Mouse (Mus musculus): Measurements from ENCODE around the gene Nme6. TPM values are rescaled to one million over a fixed set of nuclear protein-coding genes. Genes with fewer than 3 reads are reported as not detected.
"Not testable (repeated sequence)": the region's sequence is repeated elsewhere in the genome, so short reads cannot be mapped to it uniquely, and the experiment has no call there.

Gene Nme6
- 10 to 100 TPM; 19.3 to 21.1 TPM for total RNA-seq (2021)
- long read RNA-seq, experiment 1, transcript Nme6-211 (7 exons, 719 nt): major isoform, 8 of 29 reads
- long read RNA-seq, experiment 1, transcript Nme6-201 (7 exons, 1,074 nt): minor isoform, 7 of 29 reads
- long read RNA-seq, experiment 1, partial matches to known transcripts: 2 of 29 reads
- long read RNA-seq, experiment 1, other reads (novel, unspliced or antisense): 10 of 29 reads
- long read RNA-seq, experiment 2, partial matches to known transcripts: 0 of 8 reads
- long read RNA-seq, experiment 2, other reads (novel, unspliced or antisense): 3 of 8 reads

DNA sequence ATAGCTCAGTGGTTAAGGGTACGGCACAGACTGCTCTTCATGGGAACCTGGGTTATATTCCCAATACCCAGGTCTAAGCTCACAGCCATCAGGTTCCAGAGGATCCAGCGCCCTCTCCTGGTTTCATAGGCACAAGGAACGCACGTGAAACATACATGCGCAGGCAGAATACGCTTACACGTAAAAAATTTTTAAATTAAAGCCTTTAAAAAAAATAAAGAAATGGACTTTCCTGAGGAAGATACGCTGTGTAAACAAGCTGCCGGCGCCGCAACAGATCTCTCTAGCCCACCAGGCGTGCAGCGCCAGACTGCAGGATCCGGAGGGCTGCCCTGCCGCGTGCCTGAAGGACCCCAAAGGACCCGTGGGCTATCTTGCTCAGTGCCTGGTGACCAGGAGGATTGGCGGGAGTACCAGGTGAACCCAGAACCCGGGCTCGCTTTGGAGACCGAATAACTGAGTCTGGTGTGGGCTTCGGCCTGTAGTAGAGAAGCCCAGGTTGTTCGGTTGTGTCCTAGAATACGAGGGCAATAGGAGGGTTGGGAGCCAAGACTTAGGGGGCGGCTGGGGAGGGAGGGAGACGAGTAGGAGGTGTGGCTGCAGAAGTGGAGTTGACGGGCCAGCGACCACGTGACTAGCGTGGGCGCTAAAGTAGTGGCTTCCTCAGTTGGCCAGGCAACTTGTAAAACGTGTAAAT lies at the start of gene Nme6:
Nme6 (plus strand) TSS at position 359 of the 697 bp plus-strand sequence.
- peak; percentile 87 to 92 for DNase-seq

DNA sequence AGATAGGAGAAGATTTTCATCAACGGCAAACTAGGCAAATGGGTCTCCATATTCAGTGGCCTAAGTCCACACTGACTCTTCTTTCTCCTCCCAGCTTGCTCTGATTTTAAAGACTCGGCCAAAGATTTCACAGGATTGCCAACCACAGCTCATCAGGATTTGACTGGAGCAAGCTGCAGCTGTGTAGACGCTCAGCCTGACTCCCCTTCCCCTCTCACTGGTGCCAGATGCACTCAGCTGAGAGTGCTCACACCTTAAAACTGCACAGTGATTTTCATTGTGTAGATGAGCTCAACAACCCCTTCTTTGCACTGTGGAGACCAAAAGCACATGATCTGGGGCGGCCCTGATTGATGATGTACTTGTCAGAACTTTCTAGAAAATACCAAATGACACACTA lies 42.0 kb upstream of the Nme6 start, which contains the start of gene Fbxw27:
Fbxw27 (minus strand) TSS at position 101 of the 400 bp plus-strand sequence.
- not testable (repeated sequence) for DNase-seq

DNA sequence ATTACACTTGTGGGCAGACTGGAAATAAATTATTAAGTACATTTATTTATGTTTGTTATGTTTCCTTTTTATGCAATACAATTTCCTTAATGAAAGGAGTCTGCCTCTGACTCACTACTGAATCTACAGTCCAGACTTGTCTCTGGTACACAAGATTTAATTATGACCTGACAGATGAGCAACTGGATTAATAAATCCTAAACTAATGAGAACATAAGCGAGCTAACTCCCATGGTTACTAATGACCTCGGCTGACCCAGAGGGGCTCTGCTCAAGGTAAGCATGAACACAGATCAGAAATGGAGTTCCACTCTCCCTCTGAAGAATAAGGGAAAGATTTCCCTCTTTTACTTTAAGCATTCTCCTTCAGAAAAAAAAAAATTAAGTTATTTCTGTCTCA lies 37.3 kb upstream of the Nme6 start:
- peak in 1 of 2 experiments; percentile 5 for DNase-seq

DNA sequence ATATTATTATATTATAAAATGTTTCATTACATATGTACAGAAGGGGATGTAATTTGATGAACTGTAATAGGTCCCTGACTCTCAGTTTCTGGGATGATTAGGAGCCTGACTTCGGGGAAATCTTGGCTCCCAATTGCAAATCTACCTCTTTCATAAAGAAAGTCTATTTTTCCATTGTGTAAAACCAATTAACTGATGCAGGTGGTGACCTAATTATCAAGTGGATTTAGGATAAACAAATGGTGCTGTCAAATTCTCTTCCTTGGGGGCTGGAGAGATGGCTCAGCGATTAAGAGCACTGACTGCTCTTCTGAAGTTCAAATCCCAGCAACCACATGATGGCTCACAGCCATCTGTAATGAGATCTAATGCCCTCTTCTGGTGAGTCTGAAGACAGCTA lies 36.7 kb upstream of the Nme6 start:
- DNase-seq: no peak

DNA sequence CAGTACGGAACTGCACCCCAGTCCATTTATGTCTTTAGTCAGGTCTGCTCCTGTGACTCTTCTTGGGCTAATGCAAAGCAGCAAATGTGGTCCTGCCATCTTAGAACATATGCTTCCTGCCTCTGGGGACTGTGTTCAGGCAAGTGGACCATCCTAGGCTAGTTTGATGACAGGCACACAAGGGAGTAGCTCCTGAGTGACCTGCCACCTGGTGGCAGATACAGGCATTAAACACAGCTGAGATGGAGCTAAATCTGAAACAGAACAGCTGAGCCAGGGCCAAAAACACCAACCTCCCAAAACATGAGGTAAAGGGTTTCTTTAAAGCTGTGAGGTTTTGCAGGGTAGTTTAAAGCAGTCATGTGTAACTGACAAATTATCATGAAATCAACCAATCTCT lies 34.5 kb upstream of the Nme6 start:
- DNase-seq: peak; percentile 44 to 58

DNA sequence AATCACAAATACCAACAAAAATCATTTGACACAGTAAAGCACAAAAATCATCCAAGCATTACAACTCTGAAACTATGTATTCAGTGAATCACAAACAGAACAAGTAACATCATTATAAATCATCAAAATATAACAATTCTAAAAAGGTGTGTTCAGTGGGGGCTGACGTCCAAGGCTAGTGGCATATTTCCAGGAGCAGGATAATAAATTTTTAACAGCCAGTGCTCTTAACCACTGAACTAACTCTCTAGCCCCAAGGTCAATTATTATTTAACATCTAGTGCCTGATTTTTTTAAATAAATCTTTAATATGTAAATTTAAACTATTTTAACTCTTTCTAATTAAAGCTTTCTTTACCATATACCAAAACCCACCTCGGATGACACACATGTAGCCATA lies 27.0 kb upstream of the Nme6 start:
- DNase-seq: peak; percentile 24 to 35

DNA sequence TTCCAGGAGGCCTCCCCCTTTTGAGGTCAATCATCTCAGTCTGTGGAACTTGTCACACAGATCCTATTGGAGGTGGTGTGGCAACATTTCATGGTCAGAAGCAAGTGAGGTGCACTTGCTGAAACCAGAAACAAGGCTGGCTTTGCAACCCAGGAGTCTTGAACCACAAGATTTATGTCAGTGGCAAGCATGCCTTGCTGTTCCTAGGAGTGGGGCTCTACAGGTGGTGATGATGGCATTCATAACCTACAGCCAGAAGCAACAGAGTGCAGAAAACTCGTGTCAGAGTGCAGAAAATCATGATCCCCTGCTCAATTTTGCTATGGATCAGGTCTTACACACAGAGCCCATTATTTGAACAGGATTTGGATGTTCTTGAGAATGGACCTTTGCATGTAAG lies 26.3 kb upstream of the Nme6 start:
- peak in 1 of 2 experiments; percentile 5 for DNase-seq

DNA sequence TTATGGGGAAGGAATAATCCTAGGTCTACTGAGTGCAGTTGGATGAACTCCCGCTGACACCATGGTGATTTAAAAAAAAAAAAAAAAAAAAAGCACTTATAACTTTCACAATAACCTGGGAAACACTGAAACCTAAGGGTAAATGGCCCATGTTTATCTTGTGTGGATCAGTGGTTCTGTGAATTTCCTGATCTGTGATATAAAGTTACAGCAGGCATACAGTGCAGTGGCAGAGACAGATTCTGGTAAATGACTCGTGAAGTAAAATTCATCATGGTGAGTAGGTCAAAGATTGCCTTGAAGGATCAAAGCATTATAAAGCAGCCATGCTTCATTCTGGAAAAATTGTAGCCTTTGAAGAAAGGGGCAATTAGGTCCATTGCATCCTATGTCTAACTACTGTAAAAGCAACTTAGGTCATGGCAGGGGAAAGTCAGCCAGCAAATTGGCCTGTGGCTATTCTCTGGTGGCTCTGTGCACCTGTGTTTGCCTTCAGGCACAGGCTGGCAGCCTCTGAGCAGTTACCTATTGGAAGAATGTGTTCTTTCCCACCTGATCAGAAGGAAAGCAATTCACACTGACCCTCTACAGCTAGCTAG lies 25.8 kb upstream of the Nme6 start:
- DNase-seq: peak in 1 of 2 experiments; percentile 4

DNA sequence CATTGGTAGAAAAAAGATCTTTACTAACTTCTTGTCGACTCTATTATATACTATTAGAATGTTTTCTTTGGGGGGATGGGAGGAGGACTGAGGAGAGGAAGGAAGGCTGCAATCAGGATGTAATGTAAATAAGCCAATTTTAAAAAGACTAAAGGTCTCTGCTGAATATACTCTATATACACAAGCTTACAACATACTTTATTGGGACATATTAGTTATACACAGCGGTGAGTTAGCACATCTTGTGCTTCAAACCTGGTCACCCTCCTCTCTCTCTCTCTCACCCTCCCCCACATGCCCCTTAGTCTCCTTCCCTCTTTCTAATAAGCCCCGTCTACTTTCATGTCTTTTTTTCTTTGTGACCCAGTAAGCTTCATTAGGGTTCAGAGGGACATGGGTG lies 24.7 kb upstream of the Nme6 start:
- no peak for DNase-seq

DNA sequence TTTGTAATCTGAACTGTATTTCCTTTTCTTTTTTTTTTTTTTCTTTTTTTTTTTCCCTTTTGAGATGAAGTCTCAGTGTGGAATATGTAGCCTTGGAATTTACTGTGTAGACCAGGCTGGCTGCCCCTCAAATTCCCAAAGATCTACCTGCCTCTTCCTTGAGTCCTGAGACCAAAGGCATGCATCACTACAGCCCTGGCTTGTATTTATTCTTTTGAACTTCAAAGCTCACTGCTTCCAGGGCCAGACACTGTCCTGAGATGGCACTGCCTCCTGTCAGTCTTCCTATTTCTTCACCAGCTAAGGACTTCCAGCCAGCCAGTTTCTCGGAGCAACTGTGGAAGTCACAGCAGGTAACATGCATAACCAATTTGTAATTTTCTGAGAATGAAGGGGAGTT lies 20.6 kb upstream of the Nme6 start, which contains the start of gene Spink8:
Spink8 (plus strand) TSS at position 301 of the 400 bp plus-strand sequence.
- DNase-seq: no peak

DNA sequence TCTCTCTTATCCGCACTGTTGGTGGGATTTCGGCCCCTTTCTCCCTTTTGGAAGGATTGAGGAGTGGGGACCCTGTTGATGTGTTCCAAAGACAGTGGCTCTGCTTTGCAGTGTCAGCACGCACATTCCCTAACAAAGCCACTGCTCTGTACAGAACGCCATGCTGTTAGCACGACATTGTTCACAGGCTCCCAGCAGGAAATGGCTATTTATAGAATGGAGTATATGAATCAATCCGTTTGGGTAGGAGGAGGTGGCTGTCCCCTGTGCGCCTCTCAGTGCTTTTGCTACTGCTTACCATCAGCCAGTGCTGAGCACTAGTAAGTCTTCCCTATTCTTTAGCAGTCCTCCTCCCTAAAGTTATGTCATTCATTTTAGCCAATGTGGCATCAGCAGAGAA lies 19.1 kb upstream of the Nme6 start:
- no peak for DNase-seq

DNA sequence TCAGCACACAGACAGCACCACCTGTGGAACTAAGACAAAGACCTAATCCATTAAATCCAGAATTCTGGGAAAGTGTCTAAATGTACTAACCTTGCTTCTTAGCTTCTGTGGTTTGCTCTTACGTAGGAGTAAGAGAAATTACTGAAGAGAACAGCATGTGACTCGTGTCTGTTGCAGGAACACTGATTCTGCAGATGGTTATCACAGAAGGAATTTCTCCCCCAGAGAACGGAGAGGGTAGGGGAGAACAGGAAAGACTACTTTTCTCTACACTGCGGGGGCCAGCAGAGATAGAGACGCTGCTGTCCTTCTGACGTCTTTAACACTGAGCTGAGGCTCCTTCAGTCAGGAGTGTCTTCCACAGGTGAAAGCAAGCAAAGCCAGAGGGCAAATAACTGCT lies 16.2 kb upstream of the Nme6 start:
- DNase-seq: no peak

DNA sequence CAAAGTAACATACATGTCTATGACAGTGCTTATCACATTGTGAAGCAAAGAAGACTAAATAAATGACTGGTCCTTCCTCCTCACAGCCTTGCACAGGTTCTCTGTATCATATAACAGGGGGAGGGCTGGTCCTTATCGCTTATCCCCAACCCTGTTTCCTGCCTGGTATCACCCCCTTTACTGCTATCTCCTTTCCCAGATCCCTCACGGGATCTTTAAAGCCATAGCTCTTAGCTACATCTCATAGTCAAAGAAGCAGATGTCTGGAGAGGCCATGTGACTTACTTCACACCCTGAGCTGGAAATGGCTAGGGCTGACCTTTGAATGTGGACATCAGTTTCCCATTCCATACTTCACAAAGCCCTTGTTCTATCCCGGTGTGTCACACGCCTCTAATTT lies 6.8 kb upstream of the Nme6 start:
- no peak for DNase-seq

DNA sequence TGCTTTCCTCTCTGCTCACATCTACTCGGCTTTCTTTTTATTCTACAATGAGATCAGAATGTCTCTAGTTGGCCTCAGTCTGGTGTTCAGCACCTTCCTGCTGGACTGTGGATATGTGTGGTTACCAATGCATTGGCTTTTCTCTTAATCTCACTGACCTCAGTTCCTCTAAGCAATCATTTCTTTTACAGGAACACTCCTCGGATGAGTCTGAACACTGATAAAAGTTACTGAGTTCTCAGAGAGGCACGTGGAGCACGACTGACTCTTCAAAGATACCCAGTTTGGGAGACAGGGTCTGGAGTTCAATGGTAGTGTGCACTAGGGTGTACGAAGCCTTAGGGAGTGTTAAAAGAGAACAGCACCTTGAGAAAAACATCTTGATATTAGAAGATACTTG lies 6.4 kb upstream of the Nme6 start:
- no peak for DNase-seq

DNA sequence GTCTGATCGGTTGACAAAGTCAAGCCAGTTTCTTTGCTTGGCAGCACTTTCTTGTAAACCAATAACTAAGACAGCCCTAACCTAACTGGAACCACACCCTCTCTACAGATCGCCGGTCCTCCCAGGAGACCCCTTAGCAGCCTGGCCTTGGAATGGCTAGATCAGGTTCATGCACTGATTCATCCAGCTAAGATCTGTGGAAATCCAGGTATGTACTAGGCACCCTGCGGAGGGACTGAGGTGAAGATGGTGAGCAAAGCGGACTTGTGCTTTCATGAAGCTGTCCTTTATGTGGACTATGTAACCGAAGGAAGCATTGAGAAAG lies 501 bp downstream of the Nme6 start:
- DNase-seq: no peak

DNA sequence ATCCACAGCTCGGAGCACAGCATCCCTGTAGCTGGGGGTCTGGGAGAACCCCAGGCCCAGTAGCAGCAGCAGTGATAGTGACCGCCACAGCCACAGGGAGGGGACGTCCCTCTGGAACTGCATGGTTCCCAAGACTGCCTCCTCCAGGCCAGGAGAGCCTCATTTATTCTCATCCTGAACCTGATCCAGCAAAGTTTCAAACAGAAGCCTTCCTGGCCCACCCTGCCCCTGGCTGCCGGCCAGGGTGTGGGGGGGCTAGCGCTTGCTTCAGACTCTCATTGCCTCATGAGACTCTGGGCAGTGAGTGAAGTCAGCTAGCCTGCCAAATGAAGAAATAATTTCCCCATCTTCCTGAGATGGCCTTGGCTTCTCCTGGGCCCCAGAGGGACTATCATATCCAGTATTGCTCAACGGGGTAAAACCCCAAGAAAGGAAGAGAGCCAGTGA lies 16.8 kb downstream of the Nme6 start, which contains the start of gene Camp:
Camp (minus strand) TSS at position 306 of the 447 bp plus-strand sequence.
- DNase-seq: peak; percentile 78

DNA sequence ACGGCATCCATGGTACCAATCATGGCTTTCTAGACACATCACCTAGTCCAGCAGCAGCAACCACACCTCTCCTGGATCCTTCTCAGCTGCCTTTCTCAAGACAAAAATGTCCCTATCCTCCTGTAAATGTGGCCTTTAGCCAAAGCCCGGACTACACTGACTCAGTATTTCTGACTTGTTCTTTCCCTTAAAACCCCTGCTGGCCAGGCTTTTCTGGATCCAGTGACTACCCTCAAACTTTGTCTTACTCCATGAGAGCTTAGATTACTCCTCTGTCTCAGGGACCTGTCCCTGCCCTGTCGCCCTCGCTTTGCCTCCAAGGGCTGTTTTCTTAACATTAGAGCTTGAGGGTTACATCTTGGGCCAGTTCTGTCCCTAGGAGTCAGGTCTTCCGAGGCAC lies 17.6 kb downstream of the Nme6 start:
- DNase-seq: no peak

DNA sequence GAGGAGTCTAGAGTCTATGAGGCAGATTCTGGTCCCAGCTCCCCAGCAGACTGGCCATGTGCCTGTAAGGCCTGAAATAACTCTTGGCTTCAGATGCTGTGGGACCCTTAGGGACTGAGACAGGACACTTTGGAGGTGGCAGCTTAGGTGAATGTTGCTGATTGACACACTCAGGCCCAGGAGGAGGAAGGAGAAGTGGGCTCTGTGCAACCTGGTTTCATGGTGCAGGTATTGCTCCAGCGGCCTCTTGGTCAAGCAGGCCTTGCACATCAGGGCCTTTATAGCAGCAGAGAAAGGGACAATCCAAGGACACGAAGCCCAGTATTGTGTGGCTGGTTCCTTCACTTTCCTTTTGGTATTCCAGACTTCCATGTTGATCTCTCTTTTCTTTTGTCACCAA lies 21.8 kb downstream of the Nme6 start:
- no peak for DNase-seq

DNA sequence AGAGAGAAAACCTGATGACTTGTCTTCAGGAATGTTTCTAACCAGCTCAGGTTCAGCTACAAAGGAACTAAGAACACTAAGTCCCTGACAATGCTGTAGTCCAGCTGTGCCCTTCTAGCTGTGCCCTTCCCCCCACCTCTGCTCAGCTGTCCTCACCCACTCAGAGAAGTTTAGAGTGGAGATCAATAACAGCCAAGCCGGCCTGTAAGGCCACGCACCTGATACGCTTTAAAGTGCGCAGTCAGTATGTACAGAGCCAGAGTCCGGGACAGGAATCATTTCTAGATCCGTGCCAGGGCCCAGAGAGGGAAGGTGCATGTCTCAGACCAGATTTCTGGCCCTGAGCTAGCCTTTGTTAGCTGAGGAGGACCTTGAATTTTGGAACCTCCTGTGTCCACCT lies 23.4 kb downstream of the Nme6 start:
- no peak for DNase-seq

DNA sequence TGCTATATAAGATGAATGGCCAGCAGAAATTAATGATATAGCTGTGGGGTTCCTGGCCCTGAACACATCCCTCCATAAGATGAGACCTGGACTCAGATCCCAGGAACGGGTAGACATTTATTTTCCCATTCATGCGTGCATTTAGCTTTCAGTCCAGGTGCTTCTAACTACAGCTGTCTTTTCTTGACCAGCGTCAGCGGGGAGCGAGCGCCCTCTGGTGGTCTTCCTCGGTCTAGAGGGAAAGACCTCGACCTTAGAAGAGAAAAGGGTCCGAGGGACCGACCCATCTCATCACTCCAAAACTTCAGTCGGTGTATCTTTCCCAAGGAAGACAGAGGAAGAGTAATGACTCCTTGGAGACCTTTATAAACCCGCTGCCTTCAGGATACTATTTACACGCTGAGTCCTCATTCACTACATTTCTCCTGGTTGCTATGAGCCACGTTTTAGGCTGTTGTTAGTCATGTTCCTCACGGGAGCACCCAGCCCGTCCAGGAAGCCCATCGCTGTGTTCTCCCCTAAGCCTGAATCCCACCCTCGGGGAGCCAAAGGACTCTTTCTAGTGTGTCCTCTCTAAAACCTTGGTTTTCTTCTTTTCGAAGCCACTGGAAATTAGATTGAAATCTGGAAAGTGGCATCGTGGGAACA lies 30.0 kb downstream of the Nme6 start:
- peak; percentile 88 to 89 for DNase-seq

DNA sequence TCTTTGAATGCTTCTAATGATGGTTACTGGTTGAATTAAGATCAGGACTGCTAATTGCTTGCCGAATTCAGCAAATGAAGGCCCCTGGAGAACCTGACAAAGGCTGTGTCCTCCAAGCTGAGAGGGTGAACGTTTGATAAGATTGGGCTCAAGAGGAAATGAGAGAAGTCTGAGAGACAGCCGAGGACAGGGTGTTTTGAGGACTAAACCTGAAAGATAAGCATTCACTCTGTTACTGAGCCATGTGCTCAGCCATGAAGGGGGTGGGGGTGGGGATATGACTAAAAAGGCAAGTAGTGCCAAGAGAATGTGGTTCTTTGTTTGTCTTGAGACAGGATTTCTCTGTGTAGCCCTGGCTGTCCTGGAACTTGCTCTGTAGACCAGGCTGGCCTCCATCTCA lies 30.5 kb downstream of the Nme6 start:
- DNase-seq: no peak

DNA sequence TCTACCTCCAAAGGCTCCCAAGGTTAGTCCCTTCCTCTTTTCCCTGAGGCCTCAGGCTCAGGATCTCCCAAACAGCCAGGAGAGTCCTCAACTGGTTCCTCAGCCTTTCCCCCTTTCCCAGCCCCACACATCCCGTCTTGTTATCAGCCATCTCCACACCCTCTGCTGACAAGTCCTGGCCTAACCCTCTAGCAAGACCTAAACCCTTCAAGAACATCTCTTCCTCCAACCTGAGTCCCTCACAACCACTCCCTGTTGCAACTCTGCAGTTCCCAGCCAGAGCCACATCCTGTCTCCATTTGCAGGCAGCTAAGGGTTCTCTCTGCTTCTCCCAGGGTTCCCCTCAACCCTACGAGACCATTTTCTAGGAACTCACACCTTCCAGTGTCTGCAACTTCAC lies 33.7 kb downstream of the Nme6 start:
- no peak for DNase-seq
